Mouse (Mus musculus) urinary bladder, adult 18-20 months (tissue): ENCODE results near the gene Ptgis.
"Not testable (repeated sequence)": the region's sequence is repeated elsewhere in the genome, so short reads cannot be mapped to it uniquely, and the experiment has no call there.

Source experiments
- DNase-seq, 2 experiments: peaks; one replicate each; pipeline ENCODE4 v3.0.0; 2022; ENCODE audit warnings: low spot score in 2 of 2, mixed read lengths in 2 of 2

Gene Ptgis

GRCm38 (mm10) chr2:167232132-167233008 lies 8.0 kb downstream of the Ptgis start:
- peak in 1 of 2 experiments; percentile 59 for DNase-seq

- DNase-seq = no peak
These were observed 9.8 kb downstream of the Ptgis start for GRCm38 (mm10) chr2:167230554-167230953.

GRCm38 (mm10) chr2:167224937-167225336 lies 15.5 kb downstream of the Ptgis start:
- no peak for DNase-seq

GRCm38 (mm10) chr2:167224194-167224593 lies 16.2 kb downstream of the Ptgis start:
- no peak for DNase-seq

- DNase-seq = peak; percentile 26 to 55
These were observed 18.3 kb downstream of the Ptgis start for GRCm38 (mm10) chr2:167222152-167222551.

GRCm38 (mm10) chr2:167221159-167221845 lies 19.1 kb downstream of the Ptgis start:
- DNase-seq = no peak

- no peak for DNase-seq
These were observed 19.7 kb downstream of the Ptgis start for GRCm38 (mm10) chr2:167220736-167221135.

GRCm38 (mm10) chr2:167219154-167219775 lies 21.1 kb downstream of the Ptgis start:
- DNase-seq = peak; percentile 56 to 59

- DNase-seq = no peak
These were observed 26.7 kb downstream of the Ptgis start for GRCm38 (mm10) chr2:167213666-167214065.

- no peak for DNase-seq
These were observed 27.3 kb downstream of the Ptgis start for GRCm38 (mm10) chr2:167213076-167213475.

- DNase-seq = no peak
These were observed 27.9 kb downstream of the Ptgis start for GRCm38 (mm10) chr2:167212551-167212950.

GRCm38 (mm10) chr2:167212089-167212488 lies 28.3 kb downstream of the Ptgis start:
- no peak for DNase-seq

GRCm38 (mm10) chr2:167209900-167210299 lies 30.5 kb downstream of the Ptgis start:
- DNase-seq = no peak

- DNase-seq = no peak
These were observed 31.4 kb downstream of the Ptgis start for GRCm38 (mm10) chr2:167208984-167209383.

- no peak for DNase-seq
These were observed 34.3 kb downstream of the Ptgis start for GRCm38 (mm10) chr2:167205918-167206629.

GRCm38 (mm10) chr2:167204686-167205085 lies 35.7 kb downstream of the Ptgis start:
- DNase-seq = not testable (repeated sequence)

- no peak for DNase-seq
These were observed 36.8 kb downstream of the Ptgis start for GRCm38 (mm10) chr2:167203505-167204166.

- DNase-seq = no peak
These were observed 38.7 kb downstream of the Ptgis start for GRCm38 (mm10) chr2:167201463-167202291.

GRCm38 (mm10) chr2:167198660-167199427 lies 41.6 kb downstream of the Ptgis start:
- no peak for DNase-seq

GRCm38 (mm10) chr2:167193361-167193760 lies 47.0 kb downstream of the Ptgis start:
- no peak for DNase-seq
